Mouse (Mus musculus) heart, adult 2 months (tissue): ENCODE results near the gene Cacfd1. TPM values are rescaled to one million over a fixed set of nuclear protein-coding genes. Genes with fewer than 3 reads are reported as not detected.

ENCODE experiments used
- DNase-seq, 2 experiments: peaks; one replicate each; pipeline ENCODE4 v3.0.0; 2021
- H3K27ac ChIP-seq: fragments of 200-600 bp; 2 replicates; pipeline ENCODE4 v1.8.1; 2022
- H3K27me3 ChIP-seq: fragments of 200-500 bp; 2 replicates; pipeline ENCODE4 v1.6.1; 2012; ENCODE audit warnings: mild to moderate bottlenecking, low read length, inconsistent platforms, mixed read lengths; ENCODE audit not compliant: control insufficient read depth, insufficient read depth
- H3K36me3 ChIP-seq: fragments of 200-500 bp; 2 replicates; pipeline ENCODE4 v1.6.1; 2012; ENCODE audit warnings: low read length, inconsistent platforms; ENCODE audit not compliant: control insufficient read depth, insufficient read depth
- H3K4me1 ChIP-seq: fragments of 200-500 bp; 2 replicates; pipeline ENCODE4 v1.6.1; 2011; ENCODE audit warnings: low read length; ENCODE audit not compliant: control insufficient read depth, insufficient read depth
- H3K4me3 ChIP-seq: fragments of 200-600 bp; 2 replicates; pipeline ENCODE4 v1.8.1; 2022
- H3K79me2 ChIP-seq: fragments of 200-500 bp; replicated peaks from 2 replicates; pipeline ENCODE4 v1.6.1; 2012; ENCODE audit warnings: mild to moderate bottlenecking, inconsistent platforms, low read length, moderate library complexity, mixed read lengths; ENCODE audit not compliant: control insufficient read depth, insufficient read depth
- H3K9ac ChIP-seq: fragments of 200-500 bp; 2 replicates; pipeline ENCODE4 v1.6.1; 2012; ENCODE audit warnings: low read depth, mild to moderate bottlenecking, control low read depth, inconsistent platforms, low read length, mixed read lengths
- CTCF ChIP-seq: fragments of 200-600 bp; IDR thresholded peaks from 2 replicates; pipeline ENCODE4 v1.8.1; 2022; ENCODE audit warnings: antibody characterized with exemption, mild to moderate bottlenecking, moderate library complexity
- EP300 ChIP-seq: fragments of 200-500 bp; IDR thresholded peaks from 2 replicates; pipeline ENCODE4 v1.6.1; 2011; ENCODE audit warnings: low read depth, low read length, control low read depth; ENCODE audit not compliant: insufficient read depth
- POLR2A ChIP-seq: fragments of 200-500 bp; IDR thresholded peaks from 2 replicates; pipeline ENCODE4 v1.6.1; 2011; ENCODE audit warnings: mild to moderate bottlenecking, low read depth, low read length, control low read depth; ENCODE audit not compliant: insufficient read depth
- WGBS: fragments of 180-500 bp; shearing (Covaris S2); methylation state at CpG from one replicate; pipeline ENCODE4 v1.1.7; 2018; 5-methylcytosine and 5-hydroxymethylcytosine counted together
- intact Hi-C: fragments of 180-260 bp; cut with DNase I; formaldehyde crosslinking; loops from one replicate; pipeline ENCODE4 v1.15.1; 2025
- polyA plus RNA-seq: library from polyadenylated mRNA; depleted of rRNA; stranded (reverse); fragments of >200 nt; gene quantifications from 2 replicates; pipeline ENCODE4 v1.2.3, GENCODE M21; 2012
- total RNA-seq, 2 experiments: library from RNA; stranded (reverse); gene quantifications; 2 replicates each; pipeline ENCODE4 v1.2.3; 2021

Gene Cacfd1
- total and polyA plus RNA-seq, 3 experiments = 44.5 to 57.7 (median 44.7) TPM

DNA sequence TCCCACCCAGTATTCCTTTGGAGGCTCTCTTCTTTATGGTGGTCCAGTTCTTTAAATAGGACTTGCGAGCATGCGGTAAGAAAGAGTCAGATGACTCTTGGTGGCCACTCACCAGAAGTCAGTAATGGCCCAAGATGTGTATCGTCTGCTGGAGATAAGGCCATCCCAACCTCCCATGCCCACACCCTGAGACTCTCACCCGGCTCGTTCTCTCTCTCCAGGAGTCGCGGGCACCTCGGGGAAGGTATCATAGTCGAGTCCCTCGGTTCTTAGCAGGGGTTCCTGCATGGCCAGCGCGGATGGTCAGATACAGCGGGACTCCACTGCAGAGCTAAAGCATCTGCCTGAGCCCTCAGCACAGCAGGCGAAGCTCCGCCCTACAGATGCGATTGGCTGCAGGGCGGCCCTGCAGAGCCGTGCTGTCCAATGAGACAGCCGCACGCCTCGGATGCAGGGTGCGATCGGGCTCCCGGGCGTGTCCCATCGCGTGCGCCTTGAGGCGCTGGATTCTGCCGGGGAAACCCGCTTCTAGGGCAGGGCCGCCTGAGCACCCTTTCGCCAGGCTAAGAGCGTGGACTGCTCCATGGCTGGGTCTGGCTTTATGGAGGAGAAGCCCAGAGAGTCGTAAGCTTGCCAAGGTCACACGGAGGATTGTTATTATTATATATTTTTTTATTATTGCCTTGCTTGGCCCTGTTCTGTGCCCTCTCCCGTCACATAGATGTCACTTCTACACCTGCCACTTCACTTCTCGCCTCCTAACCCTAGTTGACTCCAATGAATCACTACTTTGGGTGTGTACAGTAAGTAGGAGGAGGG is 18.1 kb downstream of the Cacfd1 start, which contains the start of gene Slc2a6:
Gene Slc2a6, minus strand, starts transcription at position 381 of the 819 bp plus-strand sequence.
- H3K79me2 ChIP-seq = no peaks in the 10 kb centered on the region
- H3K9ac ChIP-seq = no peak within 1 kb of the TSS
- H3K4me3 ChIP-seq = peak within 1 kb of the TSS; percentile 43
- H3K27me3 ChIP-seq = no peaks in the 10 kb centered on the region
- peaks cover 2% of the 10 kb centered on the region; the same call in 1 of the 2 replicates for H3K4me1 ChIP-seq
- peak; percentile 84 to 91 for DNase-seq
- intact Hi-C loops = no loop called here
- 3% methylated on average over 38 of the region's 38 CpGs for WGBS
- H3K36me3 ChIP-seq = no peaks in the 10 kb centered on the region
- 0 out of 2 replicates have a peak within 1 kb of the TSS, but pooled peaks have one; percentile 9 for H3K27ac ChIP-seq
- no peak for TF ChIP-seq POLR2A
- TF ChIP-seq EP300 = no peak

DNA sequence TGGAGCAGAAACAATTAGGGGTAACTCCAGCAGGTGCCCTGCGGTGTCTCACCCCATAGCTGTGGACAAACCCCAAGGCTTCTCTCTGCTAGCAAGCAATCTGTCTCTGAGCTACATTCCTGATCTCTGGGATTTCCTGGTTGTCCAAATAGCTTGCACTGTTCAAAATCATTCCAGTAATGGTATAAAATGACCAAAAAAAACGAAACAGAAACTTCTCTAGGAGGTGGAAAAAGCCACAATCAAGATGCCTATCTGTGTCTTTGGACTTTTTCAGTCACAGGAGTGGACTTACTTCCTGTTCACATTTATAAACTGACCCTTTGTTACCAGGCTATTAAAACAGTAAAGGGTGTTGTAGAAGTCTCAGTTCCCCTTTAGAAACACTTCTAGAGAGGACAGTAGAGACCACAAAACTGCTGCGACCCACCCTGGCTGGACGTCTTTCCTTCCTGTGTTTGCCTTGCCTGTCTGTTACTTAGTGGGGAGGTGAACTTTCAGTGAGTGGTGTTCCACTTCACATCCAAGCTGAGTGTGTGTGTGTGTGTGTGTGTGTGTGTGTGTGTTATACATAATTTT is 18.8 kb downstream of the Cacfd1 start:
- intact Hi-C loops = no loop called here
- WGBS = 48% methylated on average over 4 of the region's 4 CpGs
- no peaks in the 10 kb centered on the region for H3K27me3 ChIP-seq
- no peaks in the 10 kb centered on the region for H3K36me3 ChIP-seq
- H3K4me1 ChIP-seq = peaks cover 2% of the 10 kb centered on the region; the same call in 1 of the 2 replicates
- DNase-seq = no peak
- no peaks in the 10 kb centered on the region for H3K79me2 ChIP-seq
- 0 out of 2 replicates have a peak overlapping the region, but pooled peaks have one; percentile 9 for H3K27ac ChIP-seq
- peak overlapping the region; percentile 43; the same call in 1 of the 2 replicates for H3K4me3 ChIP-seq
- TF ChIP-seq EP300 = no peak
- no peak for TF ChIP-seq POLR2A
- TF ChIP-seq CTCF = no peak
- no peak overlapping the region for H3K9ac ChIP-seq

GRCm38 (mm10) chr2:27032361-27032760 is 22.6 kb downstream of the Cacfd1 start:
- intact Hi-C loops = no loop called here
- Histone ChIP-seq H3K27ac (no peak overlapping the region), H3K4me3 (no peak overlapping the region), H3K27me3 (no peaks in the 10 kb centered on the region), H3K9ac (no peak overlapping the region), H3K79me2 (no peaks in the 10 kb centered on the region), H3K36me3 (no peaks in the 10 kb centered on the region), H3K4me1 (peaks cover 2% of the 10 kb centered on the region; the same call in 1 of the 2 replicates)
- WGBS = 65% methylated on average over 2 of the region's 2 CpGs
- TF ChIP-seq POLR2A = no peak
- no peak for TF ChIP-seq CTCF
- TF ChIP-seq EP300 = no peak
- no peak for DNase-seq

GRCm38 (mm10) chr2:27036003-27036402 is 26.3 kb downstream of the Cacfd1 start:
- Histone ChIP-seq H3K4me3 (no peak overlapping the region), H3K27ac (no peak overlapping the region), H3K4me1 (no peaks in the 10 kb centered on the region), H3K27me3 (no peaks in the 10 kb centered on the region), H3K9ac (no peak overlapping the region), H3K36me3 (no peaks in the 10 kb centered on the region), H3K79me2 (no peaks in the 10 kb centered on the region)
- intact Hi-C loops = loop anchor here (5.0 kb wide), 1 partner anchor 389 kb away; no protein-coding TSS in a partner anchor
- DNase-seq = no peak
- 53% methylated on average over 3 of the region's 3 CpGs for WGBS
- TF ChIP-seq POLR2A = no peak

GRCm38 (mm10) chr2:27037008-27037407 is 27.3 kb downstream of the Cacfd1 start:
- Histone ChIP-seq H3K4me3 (no peak overlapping the region), H3K79me2 (no peaks in the 10 kb centered on the region), H3K36me3 (no peaks in the 10 kb centered on the region), H3K27ac (no peak overlapping the region), H3K27me3 (no peaks in the 10 kb centered on the region), H3K4me1 (peaks cover 1% of the 10 kb centered on the region; the same call in 1 of the 2 replicates), H3K9ac (no peak overlapping the region)
- WGBS = 71% methylated on average over 4 of the region's 4 CpGs
- DNase-seq = no peak
- intact Hi-C loops = loop anchor here (5.0 kb wide), 1 partner anchor 390 kb away; no protein-coding TSS in a partner anchor
- no peak for TF ChIP-seq POLR2A
- no peak for TF ChIP-seq CTCF
- no peak for TF ChIP-seq EP300

GRCm38 (mm10) chr2:27038596-27038995 is 28.9 kb downstream of the Cacfd1 start:
- DNase-seq = peak; percentile 57 to 66
- no peak overlapping the region for H3K27ac ChIP-seq
- TF ChIP-seq EP300 (peak; percentile 85; the same call in 1 of the 2 replicates), CTCF (peak; percentile 97), POLR2A (no peak)
- H3K27me3 ChIP-seq = no peaks in the 10 kb centered on the region
- H3K79me2 ChIP-seq = no peaks in the 10 kb centered on the region
- intact Hi-C loops = loop anchor here (1.0 to 5.0 kb wide), 4 partner anchors 21 to 391 kb away; no protein-coding TSS in a partner anchor
- 1% methylated on average over 3 of the region's 3 CpGs for WGBS
- H3K9ac ChIP-seq = no peak overlapping the region
- H3K36me3 ChIP-seq = no peaks in the 10 kb centered on the region
- no peak overlapping the region for H3K4me3 ChIP-seq
- H3K4me1 ChIP-seq = peaks cover 1% of the 10 kb centered on the region; the same call in 1 of the 2 replicates
